Mouse (Mus musculus) hindbrain, embryonic 14.5 days (tissue): Measurements from ENCODE around the gene F2. TPM values are rescaled to one million over a fixed set of nuclear protein-coding genes. Genes with fewer than 3 reads are reported as not detected.

ENCODE experiments used
- ATAC-seq: fragments of 200-750 bp; cut with Nextera tagmentation; 2 replicates; pipeline ENCODE4 v1.8.0; 2017; ENCODE audit warnings: moderate number of reproducible peaks, mild to moderate bottlenecking, moderate TSS enrichment, moderate library complexity; ENCODE audit not compliant: low FRiP score
- DNase-seq: peaks from one replicate; pipeline ENCODE4 v3.0.0-alpha.2; 2015; ENCODE audit warnings: low spot score
- H3K27ac ChIP-seq: fragments of 300-500 bp; sonication (generic); 2 replicates; pipeline ENCODE4 v1.5.1; 2014; ENCODE audit warnings: mild to moderate bottlenecking, moderate library complexity
- H3K27me3 ChIP-seq: fragments of 300-500 bp; sonication (generic); 2 replicates; pipeline ENCODE4 v1.6.1; 2014; ENCODE audit warnings: mild to moderate bottlenecking, low read length, mixed read lengths; ENCODE audit not compliant: control insufficient read depth, insufficient read depth
- H3K36me3 ChIP-seq: fragments of 300-500 bp; sonication (generic); replicated peaks from 2 replicates; pipeline ENCODE4 v1.6.1; 2014; ENCODE audit not compliant: control insufficient read depth, insufficient read depth
- H3K4me1 ChIP-seq: fragments of 300-500 bp; sonication (generic); replicated peaks from 2 replicates; pipeline ENCODE4 v1.6.1; 2014; ENCODE audit warnings: antibody characterized with exemption, low read length, mixed read lengths; ENCODE audit not compliant: control insufficient read depth, insufficient read depth
- H3K4me2 ChIP-seq: fragments of 300-500 bp; sonication (generic); replicated peaks from 2 replicates; pipeline ENCODE4 v1.6.1; 2014; ENCODE audit warnings: mild to moderate bottlenecking, moderate library complexity
- H3K4me3 ChIP-seq: fragments of 300-500 bp; sonication (generic); replicated peaks from 2 replicates; pipeline ENCODE4 v1.5.1; 2014; ENCODE audit warnings: mild to moderate bottlenecking, low read length
- H3K9ac ChIP-seq: fragments of 300-500 bp; sonication (generic); 2 replicates; pipeline ENCODE4 v1.6.1; 2014
- H3K9me3 ChIP-seq: fragments of 300-500 bp; sonication (generic); 2 replicates; pipeline ENCODE4 v1.6.1; 2016; ENCODE audit warnings: low read length; ENCODE audit not compliant: control insufficient read depth
- WGBS: fragments of 180-500 bp; shearing (Covaris S2); extraction: QIAGEN DNeasy Blood & Tissue Kit; methylation state at CpG from one replicate; pipeline ENCODE4 v1.1.7; 2014; 5-methylcytosine and 5-hydroxymethylcytosine counted together
- polyA plus RNA-seq: library from polyadenylated mRNA; unstranded; fragments of >200 nt; fragmentation: Nextera tagmentation; extraction: Ambion mirVana; gene quantifications from 2 replicates; pipeline ENCODE4 v1.2.1, GENCODE M21; 2014

Gene F2
- polyA plus RNA-seq, 1 experiment from 2014 or later, result 0.12 TPM

DNA sequence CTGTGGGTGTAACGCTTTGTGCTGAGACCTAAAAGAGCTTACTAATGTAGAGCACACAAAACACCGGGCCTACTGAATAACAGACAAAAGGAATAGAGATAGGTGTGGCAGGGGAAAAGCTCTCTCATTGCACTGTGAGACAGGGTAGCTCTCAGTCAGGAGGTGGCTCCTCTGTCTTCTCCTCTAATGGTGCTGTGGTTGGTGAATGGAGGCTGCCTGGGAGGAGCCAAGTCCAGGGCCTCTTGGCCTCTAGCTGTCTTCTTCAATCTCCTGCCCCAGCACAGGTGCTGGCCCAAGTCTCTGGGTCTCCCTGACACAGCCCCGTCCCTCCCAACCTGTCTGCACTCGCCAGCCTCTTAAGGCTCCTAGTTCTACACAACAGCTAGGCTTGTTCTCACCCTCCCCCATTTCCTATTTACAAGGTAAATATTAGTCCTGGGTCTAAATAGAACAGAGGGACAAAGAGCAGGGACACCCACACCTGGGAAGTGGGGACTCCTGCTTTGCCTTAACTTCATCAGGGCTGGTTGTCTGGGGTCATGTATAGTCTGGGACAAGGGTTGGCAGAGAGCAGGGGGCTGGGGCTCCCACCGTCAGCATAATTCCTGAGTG, 619 bp upstream of the F2 start:
- Histone ChIP-seq H3K9me3 (no peaks in the 10 kb centered on the region), H3K4me1 (no peaks in the 10 kb centered on the region), H3K36me3 (0 out of 2 replicates have a peak, but pooled peaks cover under 1% of the 10 kb centered on the region), H3K4me2 (no peak overlapping the region), H3K27ac (no peak overlapping the region), H3K27me3 (no peaks in the 10 kb centered on the region), H3K4me3 (no peak overlapping the region), H3K9ac (no peak overlapping the region)
- ATAC-seq (no peak), DNase-seq (no peak)
- WGBS, result 85% methylated on average over 5 of the region's 5 CpGs

DNA sequence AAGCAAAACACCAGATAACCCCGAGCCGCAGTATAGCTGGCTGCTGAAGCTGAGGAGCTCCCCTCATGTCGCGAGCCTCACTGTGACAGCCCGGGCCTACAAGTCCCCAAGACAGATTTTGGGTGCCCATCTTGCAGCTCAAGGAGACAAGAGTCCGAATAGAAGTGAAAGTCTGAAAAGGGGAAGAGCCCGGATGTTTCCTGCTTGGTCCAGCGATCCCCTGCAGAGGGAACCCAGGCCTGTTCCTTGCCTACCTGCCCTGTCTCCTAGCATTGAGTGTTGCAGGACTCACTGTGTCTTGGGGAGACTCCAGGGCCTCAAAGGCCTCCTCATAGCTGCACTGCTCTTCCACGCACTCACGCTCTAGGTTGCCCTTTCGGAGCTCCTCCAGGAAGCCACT, 728 bp downstream of the F2 start:
- no peak overlapping the region for H3K4me2 ChIP-seq
- no peak for ATAC-seq
- 88% methylated on average over 10 of the region's 11 CpGs for WGBS
- H3K4me3 ChIP-seq, result no peak overlapping the region
- no peaks in the 10 kb centered on the region for H3K36me3 ChIP-seq
- H3K9ac ChIP-seq, result no peak overlapping the region
- no peaks in the 10 kb centered on the region for H3K9me3 ChIP-seq
- H3K4me1 ChIP-seq, result no peaks in the 10 kb centered on the region
- no peak overlapping the region for H3K27ac ChIP-seq
- DNase-seq, result no peak
- no peaks in the 10 kb centered on the region for H3K27me3 ChIP-seq

GRCm38 (mm10) chr2:91634841-91635240, 1.4 kb downstream of the F2 start:
- DNase-seq (no peak), ATAC-seq (no peak)
- no peaks in the 10 kb centered on the region for H3K9me3 ChIP-seq
- H3K4me2 ChIP-seq, result no peak overlapping the region
- no peaks in the 10 kb centered on the region for H3K36me3 ChIP-seq
- no peaks in the 10 kb centered on the region for H3K27me3 ChIP-seq
- no peak overlapping the region for H3K4me3 ChIP-seq
- whole genome bisulfite sequencing, result 82% methylated on average over 9 of the region's 9 CpGs
- H3K27ac ChIP-seq, result no peak overlapping the region
- H3K9ac ChIP-seq, result no peak overlapping the region
- no peaks in the 10 kb centered on the region for H3K4me1 ChIP-seq

DNA sequence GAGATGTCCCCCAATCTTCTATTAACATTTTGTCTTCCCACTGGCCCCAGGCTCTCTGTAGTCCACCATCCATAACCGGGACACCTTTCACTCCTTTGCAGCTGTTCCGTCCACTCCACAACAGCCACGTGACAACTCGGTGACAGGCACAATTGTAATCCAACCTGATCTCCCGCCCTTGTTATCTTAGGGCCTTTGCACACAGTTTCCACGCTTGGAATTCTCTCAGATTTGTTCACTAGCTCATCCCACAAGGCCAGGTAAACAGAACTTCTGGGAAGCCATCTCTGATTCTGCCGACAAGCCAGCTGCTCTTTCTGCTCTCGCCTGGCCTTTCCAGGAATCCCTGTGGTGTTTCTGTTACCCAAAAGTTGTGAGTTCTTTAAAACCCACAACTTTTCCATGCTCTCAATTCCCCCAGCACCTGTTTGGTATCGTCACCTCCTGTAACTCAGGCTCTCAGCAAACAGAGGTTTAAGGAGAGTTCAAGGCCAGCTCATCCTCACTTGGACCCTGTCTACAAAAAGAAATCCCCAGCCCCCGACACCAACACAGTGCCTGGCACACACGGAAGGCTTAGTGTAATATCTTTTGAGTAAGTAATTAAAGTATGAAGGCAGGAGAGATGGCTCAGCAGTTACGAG, 2.8 kb downstream of the F2 start:
- no peak for DNase-seq
- Histone ChIP-seq H3K4me3 (no peak overlapping the region), H3K27me3 (no peaks in the 10 kb centered on the region), H3K36me3 (no peaks in the 10 kb centered on the region), H3K4me2 (no peak overlapping the region), H3K27ac (no peak overlapping the region), H3K9ac (no peak overlapping the region), H3K4me1 (no peaks in the 10 kb centered on the region), H3K9me3 (no peaks in the 10 kb centered on the region)
- WGBS, result 83% methylated on average over 12 of the region's 12 CpGs
- no peak for ATAC-seq

DNA sequence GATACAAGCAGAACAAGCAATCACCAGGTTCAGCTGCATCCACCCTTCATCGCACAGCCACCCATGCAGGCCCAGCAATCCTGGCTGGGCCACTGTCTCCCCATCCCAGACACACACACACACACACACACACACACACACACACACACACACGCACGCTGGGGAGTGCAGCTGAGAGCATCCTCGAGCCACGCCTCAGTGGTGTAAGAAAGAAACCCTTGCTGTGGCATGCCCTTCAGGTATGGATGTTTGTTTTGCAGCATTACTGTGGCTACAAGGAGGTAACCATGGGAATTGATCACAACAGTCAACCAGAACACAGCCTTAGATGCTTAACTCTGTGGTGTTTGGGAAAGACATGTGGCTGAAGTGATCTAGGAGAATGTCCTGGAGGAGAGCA, 3.9 kb downstream of the F2 start:
- no peak overlapping the region for H3K4me3 ChIP-seq
- WGBS, result 81% methylated on average over 5 of the region's 5 CpGs
- no peaks in the 10 kb centered on the region for H3K9me3 ChIP-seq
- no peak overlapping the region for H3K4me2 ChIP-seq
- no peak overlapping the region for H3K27ac ChIP-seq
- ATAC-seq, result no peak
- H3K27me3 ChIP-seq, result no peaks in the 10 kb centered on the region
- no peaks in the 10 kb centered on the region for H3K4me1 ChIP-seq
- H3K36me3 ChIP-seq, result no peaks in the 10 kb centered on the region
- no peak for DNase-seq
- H3K9ac ChIP-seq, result no peak overlapping the region

GRCm38 (mm10) chr2:91631826-91632225, 4.4 kb downstream of the F2 start:
- ATAC-seq, result no peak
- WGBS, result 92% methylated on average over 5 of the region's 5 CpGs
- Histone ChIP-seq H3K9me3 (no peaks in the 10 kb centered on the region), H3K9ac (no peak overlapping the region), H3K36me3 (no peaks in the 10 kb centered on the region), H3K4me2 (no peak overlapping the region), H3K4me3 (no peak overlapping the region), H3K27me3 (no peaks in the 10 kb centered on the region), H3K27ac (no peak overlapping the region), H3K4me1 (no peaks in the 10 kb centered on the region)
- no peak for DNase-seq

GRCm38 (mm10) chr2:91630384-91630783, 5.8 kb downstream of the F2 start:
- no peak for ATAC-seq
- H3K4me3 ChIP-seq, result no peak overlapping the region
- WGBS, result 90% methylated on average over 12 of the region's 12 CpGs

GRCm38 (mm10) chr2:91629682-91630081, 6.5 kb downstream of the F2 start:
- Histone ChIP-seq H3K27ac (no peak overlapping the region), H3K27me3 (no peaks in the 10 kb centered on the region), H3K4me1 (no peaks in the 10 kb centered on the region), H3K9me3 (no peaks in the 10 kb centered on the region), H3K4me3 (no peak overlapping the region), H3K9ac (no peak overlapping the region), H3K4me2 (no peak overlapping the region), H3K36me3 (no peaks in the 10 kb centered on the region)
- DNase-seq (no peak), ATAC-seq (no peak)
- 83% methylated on average over 18 of the region's 18 CpGs for WGBS

More at GRCm38 (mm10) chr2:91630384-91630783, 5.8 kb downstream of the F2 start:
- H3K36me3 ChIP-seq, result no peaks in the 10 kb centered on the region
- H3K9me3 ChIP-seq, result no peaks in the 10 kb centered on the region
- H3K4me2 ChIP-seq, result no peak overlapping the region
- no peak overlapping the region for H3K9ac ChIP-seq
- no peaks in the 10 kb centered on the region for H3K27me3 ChIP-seq
- DNase-seq, result no peak
- H3K4me1 ChIP-seq, result no peaks in the 10 kb centered on the region
- H3K27ac ChIP-seq, result no peak overlapping the region

- ATAC-seq (no peak), DNase-seq (no peak)
- H3K27me3 ChIP-seq, result no peaks in the 10 kb centered on the region
- no peaks in the 10 kb centered on the region for H3K4me1 ChIP-seq
- H3K36me3 ChIP-seq, result peaks cover 10% of the 10 kb centered on the region; the same call in 1 of the 2 replicates
- no peak overlapping the region for H3K4me2 ChIP-seq
- no peaks in the 10 kb centered on the region for H3K9me3 ChIP-seq
- H3K27ac ChIP-seq, result no peak overlapping the region
- H3K4me3 ChIP-seq, result no peak overlapping the region
- H3K9ac ChIP-seq, result no peak overlapping the region
- 94% methylated on average over 8 of the region's 8 CpGs for WGBS
Observed at GRCm38 (mm10) chr2:91628171-91628570, 8.0 kb downstream of the F2 start.
